Mouse (Mus musculus) heart, postnatal 10 days (tissue): Measurements from ENCODE around the gene Dhx58. TPM values are rescaled to one million over a fixed set of nuclear protein-coding genes. Genes with fewer than 3 reads are reported as not detected.

Source experiments
- DNase-seq, 2 experiments: peaks; one replicate each; pipeline ENCODE4 v3.0.0; 2021
- intact Hi-C: fragments of 180-260 bp; cut with DNase I; formaldehyde crosslinking; loops from one replicate; pipeline ENCODE4 v1.15.1; 2025
- total RNA-seq, 2 experiments: library from RNA; stranded (reverse); gene quantifications; 2 replicates each; pipeline ENCODE4 v1.2.3; 2021

Dhx58 gene
- total RNA-seq, 2 experiments from 2014 or later: 0.42 to 0.50 TPM

GRCm38 (mm10) chr11:100651748-100652147 is 52.3 kb downstream of the Dhx58 start:
- intact Hi-C loops: no loop called here
- DNase-seq: no peak

GRCm38 (mm10) chr11:100651205-100651604 is 52.9 kb downstream of the Dhx58 start:
- intact Hi-C loops: no loop called here
- no peak for DNase-seq

- DNase-seq: no peak
- intact Hi-C loops: no loop called here
These were observed 55.7 kb downstream of the Dhx58 start for GRCm38 (mm10) chr11:100648405-100648804.

GRCm38 (mm10) chr11:100646265-100646664 is 57.8 kb downstream of the Dhx58 start:
- DNase-seq: peak in 1 of 2 experiments; percentile 49
- intact Hi-C loops: no loop called here

Other genes starting within 250 kb of the Dhx58 start
- 10 to 100 TPM; 12.9 to 13.9 TPM for gene Klhl11, start 231.5 kb downstream of the Dhx58 start, total RNA-seq
- 10 to 100 TPM; 47.8 to 51.1 TPM for gene Acly, start 176.3 kb downstream of the Dhx58 start, total RNA-seq
- under 1 TPM; 0.17 to 0.38 TPM for gene Ttc25, start 158.7 kb downstream of the Dhx58 start, total RNA-seq
- gene Cnp, start 129.4 kb downstream of the Dhx58 start, total RNA-seq: 1 to 10 TPM; 6.1 to 7.1 TPM
- 10 to 100 TPM; 53.7 to 63.9 TPM for gene Nkiras2, start 85.0 kb downstream of the Dhx58 start, total RNA-seq
- gene Dnajc7, start 84.1 kb downstream of the Dhx58 start, total RNA-seq: 100 to 1,000 TPM; 199 to 207 TPM
- under 1 TPM; 0.30 to 0.65 TPM for gene Zfp385c, start 11.8 kb downstream of the Dhx58 start, total RNA-seq
- gene Kat2a, start 8.2 kb upstream of the Dhx58 start, total RNA-seq: 10 to 100 TPM; 16.1 to 16.6 TPM
- gene Hspb9, start 9.6 kb upstream of the Dhx58 start, total RNA-seq: not detected
- gene Rab5c, start 33.9 kb upstream of the Dhx58 start, total RNA-seq: 10 to 100 TPM; 85.3 to 97.8 TPM
- not detected for gene Kcnh4, start 55.7 kb upstream of the Dhx58 start, total RNA-seq
- not detected for gene Hcrt, start 58.7 kb upstream of the Dhx58 start, total RNA-seq
- 10 to 100 TPM; 10.4 to 12.6 TPM for gene Ghdc, start 66.7 kb upstream of the Dhx58 start, total RNA-seq
- 10 to 100 TPM; 52.1 to 58.6 TPM for gene Stat5b, start 146.5 kb upstream of the Dhx58 start, total RNA-seq
- 10 to 100 TPM; 22.9 to 26.9 TPM for gene Stat5a, start 155.1 kb upstream of the Dhx58 start, total RNA-seq
- gene Stat3, start 235.3 kb upstream of the Dhx58 start, total RNA-seq: 100 to 1,000 TPM; 110 to 117 TPM